Mouse (Mus musculus) common myeloid progenitor, adult 5-6 weeks (primary cell): ENCODE measurements around the gene Nrbf2. TPM values are rescaled to one million over a fixed set of nuclear protein-coding genes. Genes with fewer than 3 reads are reported as not detected.

Experiments
- ATAC-seq: replicated peaks from 2 replicates; pipeline ENCODE4 v1.8.0; 2016; ENCODE audit warnings: low read depth, mild to moderate bottlenecking, moderate TSS enrichment, inconsistent platforms; ENCODE audit not compliant: poor library complexity, severe bottlenecking
- total RNA-seq: library from RNA; stranded (forward); fragments of 200-1000, 187-1606 nt; gene quantifications from 2 replicates; pipeline ENCODE4 v1.2.3, GENCODE M21; 2017

Nrbf2 gene
- 25.1 and 25.7 TPM in 2 replicates for total RNA-seq

DNA sequence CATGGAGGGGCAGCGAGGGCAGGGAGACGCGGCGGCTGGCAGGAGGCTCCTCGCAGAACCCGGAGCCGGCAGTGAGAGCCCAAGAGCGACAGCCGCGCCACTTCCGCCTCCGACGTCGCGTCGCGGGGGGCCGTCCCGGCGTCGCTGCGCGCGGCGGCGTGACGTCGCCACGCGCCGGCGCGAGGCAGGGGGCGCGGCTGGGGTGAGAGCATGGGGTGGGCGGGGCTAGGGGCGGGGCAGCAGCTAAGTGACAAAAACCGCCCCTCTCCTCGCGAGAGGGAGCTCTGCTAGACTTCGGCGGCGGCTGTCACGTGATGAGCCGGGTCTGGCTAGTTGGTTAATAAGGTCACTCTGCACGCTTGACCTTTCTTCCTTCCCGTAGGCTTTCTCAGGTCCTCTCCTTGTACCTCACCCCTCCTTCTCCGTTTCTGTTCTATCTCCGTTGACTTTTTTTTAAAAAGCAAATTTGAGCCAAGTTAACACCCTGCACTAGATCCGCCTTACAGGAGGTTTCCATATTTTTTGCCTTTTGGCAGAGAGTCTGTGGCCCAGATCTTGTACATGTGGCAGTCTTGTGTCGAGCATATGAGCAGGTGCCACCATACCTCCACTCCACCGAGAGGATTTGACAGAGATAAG lies at the start of gene Nrbf2:
TSS of gene Nrbf2 (minus strand) at position 130 of the 639 bp plus-strand sequence.
- peak; percentile 75 for ATAC-seq

DNA sequence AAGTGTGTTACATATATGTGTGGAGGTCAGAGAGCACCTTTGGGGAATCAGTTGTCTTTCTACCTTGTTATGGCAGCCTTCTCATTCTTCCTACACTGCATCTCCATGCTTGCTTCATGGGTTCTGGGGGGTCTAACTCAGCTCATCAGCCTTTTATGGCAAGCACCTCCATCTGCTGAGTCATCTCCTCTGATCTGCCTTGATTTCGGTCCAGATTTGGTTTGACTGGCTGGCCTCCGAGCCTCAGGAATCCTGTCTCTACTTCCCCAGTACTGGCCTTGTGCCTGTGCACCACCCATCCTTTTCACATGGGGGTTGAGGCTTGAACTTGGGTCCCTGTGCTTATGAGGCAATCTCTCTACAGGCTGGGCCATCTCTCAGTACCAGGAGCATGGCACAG lies 45.5 kb upstream of the Nrbf2 start:
- ATAC-seq, result no peak

DNA sequence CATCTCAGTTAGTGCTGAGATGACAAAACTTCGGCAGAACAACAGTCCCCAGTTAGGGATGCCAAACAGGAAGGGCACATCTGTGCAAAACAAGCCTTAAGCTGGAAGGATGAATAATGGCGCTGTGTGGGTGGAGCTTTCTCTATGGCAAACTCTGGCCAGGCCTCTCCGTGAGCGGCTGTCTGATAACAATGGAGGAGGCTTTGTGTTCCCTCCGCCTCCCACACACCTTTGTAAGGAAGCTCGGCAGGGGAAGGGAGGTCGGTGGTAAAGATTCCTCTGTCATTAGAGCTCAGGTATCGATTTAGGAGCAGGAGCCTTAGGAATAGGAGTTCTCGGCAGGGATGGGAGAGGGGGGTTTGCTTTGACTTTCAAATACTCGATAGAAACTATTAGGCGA lies 44.6 kb upstream of the Nrbf2 start:
- ATAC-seq, result no peak

DNA sequence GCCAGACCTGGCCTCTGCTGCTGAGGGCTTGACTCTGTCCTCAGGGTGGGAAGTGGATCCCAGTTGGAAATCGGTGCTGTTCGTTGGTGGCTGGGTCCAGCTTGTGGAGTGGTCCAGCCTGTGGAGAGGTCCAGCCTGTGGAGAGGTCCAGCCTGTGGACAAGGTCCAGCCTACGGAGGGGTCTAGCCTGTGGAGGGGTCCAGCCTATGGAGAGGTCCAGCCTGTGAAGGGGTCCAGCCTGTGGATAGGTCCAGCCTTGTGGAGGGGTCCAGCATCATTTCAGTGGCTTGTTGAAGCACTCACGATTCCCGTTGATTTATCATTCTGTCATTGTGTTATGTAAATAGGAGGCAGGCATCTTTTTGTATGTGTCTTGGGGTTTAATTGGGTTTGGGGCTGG lies 43.1 kb upstream of the Nrbf2 start:
- no peak for ATAC-seq

GRCm38 (mm10) chr10:67324036-67324435 lies 38.9 kb upstream of the Nrbf2 start:
- no peak for ATAC-seq

- peak; percentile 36; the same call in 1 of the 2 replicates for ATAC-seq
Measured at GRCm38 (mm10) chr10:67321396-67321795, 36.3 kb upstream of the Nrbf2 start.

DNA sequence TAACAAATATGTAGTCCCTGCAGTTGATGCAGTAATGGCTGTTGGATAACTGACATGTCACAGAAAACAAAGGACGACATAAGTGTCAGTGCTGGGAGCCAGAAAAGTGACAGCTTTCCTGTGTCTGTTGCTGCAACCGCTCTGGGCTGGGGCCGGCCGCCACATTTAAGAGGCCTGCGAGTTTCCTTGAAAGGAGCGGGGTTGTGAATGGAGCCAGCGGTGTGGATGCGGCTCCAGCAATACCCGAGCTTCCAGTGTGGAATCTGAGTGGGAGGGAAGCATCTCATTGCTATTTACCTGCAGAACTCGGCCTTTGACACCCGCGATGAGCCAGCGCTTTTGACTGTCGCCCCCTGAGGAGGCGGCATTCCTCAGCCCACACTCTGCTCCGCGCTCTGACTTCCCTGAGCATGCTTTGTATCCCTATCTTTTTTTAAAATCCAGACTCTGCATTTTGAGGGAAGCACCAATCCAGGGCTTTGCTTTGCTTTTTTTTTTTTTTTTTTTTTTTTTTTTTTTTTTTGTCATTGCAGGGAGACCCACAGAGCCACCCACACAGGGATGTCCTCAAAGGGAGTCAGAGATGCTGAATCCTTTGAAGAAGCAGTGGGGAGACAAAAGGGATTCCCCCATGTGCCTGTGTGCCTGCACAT lies 35.2 kb upstream of the Nrbf2 start:
- no peak for ATAC-seq

GRCm38 (mm10) chr10:67319016-67319725 lies 34.1 kb upstream of the Nrbf2 start:
- ATAC-seq, result no peak

- ATAC-seq, result peak; percentile 66
Measured at GRCm38 (mm10) chr10:67317931-67318460, 32.9 kb upstream of the Nrbf2 start.

- ATAC-seq, result peak; percentile 63
Measured at GRCm38 (mm10) chr10:67314811-67315435, 29.8 kb upstream of the Nrbf2 start.

DNA sequence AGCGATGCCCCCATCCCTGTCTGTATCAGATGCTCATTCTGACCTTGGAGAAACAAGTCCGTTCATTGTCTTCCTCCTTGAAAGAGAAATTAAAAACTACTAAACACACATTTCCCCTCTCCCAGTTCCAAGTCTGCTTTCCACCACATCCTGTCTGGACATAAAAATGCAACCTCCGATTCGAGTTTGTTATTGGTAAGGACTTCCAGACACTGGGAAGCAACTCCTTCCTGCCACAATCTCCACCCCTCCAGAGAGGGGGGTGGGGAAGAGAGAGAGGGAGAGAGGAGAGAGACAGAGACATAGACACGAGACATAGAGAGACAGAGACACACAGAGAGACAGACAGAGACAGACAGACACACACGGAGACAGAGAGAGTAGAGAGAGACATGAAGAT lies 27.4 kb upstream of the Nrbf2 start:
- no peak for ATAC-seq

GRCm38 (mm10) chr10:67311277-67311959 lies 26.3 kb upstream of the Nrbf2 start:
- ATAC-seq, result peak; percentile 79

DNA sequence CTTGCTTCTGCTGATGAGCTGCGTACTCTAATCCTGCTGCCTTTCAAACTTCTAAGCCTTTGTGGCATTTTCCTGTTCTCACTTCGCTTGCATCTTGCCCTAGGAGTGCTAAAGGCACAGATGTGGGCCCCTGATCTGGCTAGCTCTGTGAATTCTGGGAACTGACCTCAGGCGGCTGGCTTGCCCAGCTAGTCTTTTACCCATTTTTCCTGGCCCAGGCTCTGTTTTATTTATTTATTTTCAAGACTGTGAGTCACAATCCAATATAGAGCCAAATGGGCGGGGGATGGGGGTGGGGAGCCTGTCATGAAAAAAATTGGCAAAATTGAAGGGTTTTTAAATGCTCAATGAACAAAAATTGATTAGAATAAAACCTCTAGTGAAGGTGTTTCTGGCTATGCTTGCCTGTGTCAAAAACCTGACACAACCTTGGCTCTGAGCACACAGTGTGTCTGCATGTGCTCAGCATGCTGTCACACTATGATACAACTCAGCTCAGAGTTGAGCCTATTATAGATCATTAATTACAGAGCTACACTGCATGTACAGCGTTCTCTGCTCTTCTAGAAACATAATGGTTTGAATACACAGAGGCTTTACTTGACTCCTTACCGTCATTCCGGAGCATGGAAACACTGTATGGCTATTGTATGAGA lies 24.5 kb upstream of the Nrbf2 start:
- ATAC-seq, result no peak

DNA sequence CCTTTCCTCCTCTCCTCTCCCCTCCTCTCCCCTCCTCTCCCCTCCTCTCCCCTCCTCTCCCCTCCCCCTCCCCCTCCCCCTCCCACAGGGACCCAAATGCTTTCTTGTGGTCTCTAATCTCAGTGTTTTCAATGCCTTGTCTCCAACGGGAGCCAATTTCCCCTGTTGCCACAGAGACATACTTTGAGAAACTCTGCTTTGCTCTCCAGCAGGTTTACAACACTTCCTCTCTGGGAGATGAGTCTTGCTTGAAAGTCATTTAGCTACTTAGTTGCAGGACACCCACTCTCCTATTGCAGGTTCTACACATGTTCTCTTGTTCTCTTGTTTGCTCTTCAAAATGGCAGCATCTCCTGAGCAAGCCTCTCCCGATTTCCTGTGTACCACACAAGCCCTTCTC lies 17.2 kb upstream of the Nrbf2 start:
- ATAC-seq, result no peak

- ATAC-seq, result peak; percentile 49
Measured at GRCm38 (mm10) chr10:67301046-67301445, 15.9 kb upstream of the Nrbf2 start.

GRCm38 (mm10) chr10:67299285-67299684 lies 14.2 kb upstream of the Nrbf2 start:
- no peak for ATAC-seq

DNA sequence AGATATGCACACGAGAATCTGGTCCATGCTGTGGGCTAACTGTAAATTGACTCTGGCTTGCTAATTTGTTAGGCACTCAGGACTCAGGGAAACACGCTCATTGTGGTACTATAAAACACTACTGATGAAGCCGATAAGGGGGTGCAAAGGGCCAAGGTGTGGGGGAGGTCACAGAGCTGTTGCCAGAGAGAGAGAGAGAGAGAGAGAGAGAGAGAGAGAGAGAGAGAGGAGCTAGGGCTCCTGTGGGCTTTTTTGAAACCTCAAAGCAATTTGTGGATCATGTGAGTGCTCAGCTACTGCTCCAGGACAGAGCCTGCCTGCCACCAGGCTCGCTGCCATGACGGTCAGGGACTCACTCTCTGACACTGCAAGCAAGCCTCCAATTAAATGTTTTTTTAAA lies 13.8 kb upstream of the Nrbf2 start:
- ATAC-seq, result no peak

GRCm38 (mm10) chr10:67297175-67297855 lies 12.2 kb upstream of the Nrbf2 start:
- no peak; the same call in 1 of the 2 replicates for ATAC-seq
